Mouse (Mus musculus): ENCODE results near the gene Rps4x. TPM values are rescaled to one million over a fixed set of nuclear protein-coding genes. Genes with fewer than 3 reads are reported as not detected.
"Not testable (repeated sequence)": the region's sequence is repeated elsewhere in the genome, so short reads cannot be mapped to it uniquely, and the experiment has no call there.

Rps4x gene
- polyA plus RNA-seq (2017; shearing (Covaris generic)) = 1,000 to 10,000 TPM; 1,205 to 2,057 (median 1,820) TPM

- peak; percentile 93 for ATAC-seq
These were observed at the start of gene Rps4x for GRCm38 (mm10) chrX:102188712-102189497. TSS of gene Rps4x (minus strand) at chrX:102189394.

- peak; percentile 46 for ATAC-seq
These were observed 29.9 kb upstream of the Rps4x start for GRCm38 (mm10) chrX:102219126-102219525.

GRCm38 (mm10) chrX:102215356-102215755 is 26.2 kb upstream of the Rps4x start:
- ATAC-seq = not testable (repeated sequence)

GRCm38 (mm10) chrX:102190840-102191239 is 1.6 kb upstream of the Rps4x start:
- ATAC-seq = no peak

GRCm38 (mm10) chrX:102189581-102189980 is 387 bp upstream of the Rps4x start:
- ATAC-seq = no peak

GRCm38 (mm10) chrX:102187023-102187699 is 2.0 kb downstream of the Rps4x start:
- peak; percentile 26 for ATAC-seq

GRCm38 (mm10) chrX:102182575-102182974 is 6.6 kb downstream of the Rps4x start:
- no peak for ATAC-seq

GRCm38 (mm10) chrX:102175538-102176287 is 13.5 kb downstream of the Rps4x start:
- ATAC-seq = no peak

GRCm38 (mm10) chrX:102170900-102171299 is 18.3 kb downstream of the Rps4x start:
- ATAC-seq = no peak

- no peak for ATAC-seq
These were observed 19.1 kb downstream of the Rps4x start for GRCm38 (mm10) chrX:102170135-102170534.

- no peak for ATAC-seq
These were observed 19.5 kb downstream of the Rps4x start for GRCm38 (mm10) chrX:102169724-102170123.

- ATAC-seq = no peak
These were observed 22.2 kb downstream of the Rps4x start for GRCm38 (mm10) chrX:102166986-102167385.

- no peak for ATAC-seq
These were observed 22.7 kb downstream of the Rps4x start for GRCm38 (mm10) chrX:102166521-102166920.

- no peak for ATAC-seq
These were observed 25.7 kb downstream of the Rps4x start for GRCm38 (mm10) chrX:102163529-102163928.

- ATAC-seq = no peak
These were observed 26.1 kb downstream of the Rps4x start for GRCm38 (mm10) chrX:102163096-102163495.

GRCm38 (mm10) chrX:102160528-102160927 is 28.7 kb downstream of the Rps4x start:
- no peak for ATAC-seq

- ATAC-seq = no peak
These were observed 29.4 kb downstream of the Rps4x start for GRCm38 (mm10) chrX:102159778-102160177.

GRCm38 (mm10) chrX:102157423-102157791 is 31.8 kb downstream of the Rps4x start:
- no peak for ATAC-seq

GRCm38 (mm10) chrX:102156618-102157422 is 32.4 kb downstream of the Rps4x start, which contains the start of gene Ercc6l:
TSS of gene Ercc6l (minus strand) at chrX:102157091.
- peak; percentile 91 for ATAC-seq

- ATAC-seq = no peak
These were observed 48.0 kb downstream of the Rps4x start for GRCm38 (mm10) chrX:102141157-102141556.
